14 mouse cellular contexts compared by ENCODE assay signal in genomic region chr15:96933451-96933850, GRCm38 (mm10).
DNase-seq lines count a peak whose midpoint lies in the region; ATAC-seq and TF ChIP-seq lines count a peak whose summit lies in the region.
"Had no signal": no experiment of that assay in that cellular context is flagged by ENCODE, and none has a peak within 500 bp of the region (broad histone marks: within the 10 kb centered on the region; RNA-seq: fewer than 3 reads in every experiment).

No protein-coding gene starts in this region.

- no peaks in the 10 kb centered on the region for H3K9me3 ChIP-seq in heart, embryonic 10.5 days
- no peaks in the 10 kb centered on the region for H3K9me3 ChIP-seq in embryonic facial prominence, embryonic 15.5 days (replicated peaks)

- no peak overlapping the region for H3K4me3 ChIP-seq in heart, embryonic 10.5 days
- no peak overlapping the region for H3K4me3 ChIP-seq in embryonic facial prominence, embryonic 15.5 days (replicated peaks)
- no peak overlapping the region for H3K4me3 ChIP-seq in lung, adult 2 months (replicated peaks; ENCODE audit: extremely low read depth, low read depth, low read length)

- WGBS in heart, embryonic 10.5 days, result 62% methylated on average over 3 of the region's 3 CpGs
- 25% methylated on average over 3 of the region's 3 CpGs for WGBS in embryonic facial prominence, embryonic 15.5 days
- 36% methylated on average over 3 of the region's 3 CpGs for WGBS in lung, adult 2 months

- H3K4me2 ChIP-seq in embryonic facial prominence, embryonic 15.5 days (replicated peaks), result no peak overlapping the region

- no peak overlapping the region; the same call in 1 of the 2 replicates for H3K27ac ChIP-seq in heart, embryonic 10.5 days
- H3K27ac ChIP-seq in embryonic facial prominence, embryonic 15.5 days (replicated peaks), result 0 out of 2 replicates have a peak overlapping the region, but pooled peaks have one; percentile 22

- peaks cover 17% of the 10 kb centered on the region for H3K4me1 ChIP-seq in heart, embryonic 10.5 days
- peaks cover 10% of the 10 kb centered on the region for H3K4me1 ChIP-seq in embryonic facial prominence, embryonic 15.5 days
- no peaks in the 10 kb centered on the region for H3K4me1 ChIP-seq in lung, adult 2 months (ENCODE audit: control insufficient read depth, insufficient read depth, low read length)

- no peak overlapping the region for H3K9ac ChIP-seq in embryonic facial prominence, embryonic 15.5 days

- peak; percentile 19 for DNase-seq in heart, adult 8-10 months (ENCODE audit: low spot score)
- DNase-seq in heart, embryonic 10.5 days (ENCODE audit: low spot score), result no peak
- DNase-seq in Muller cell, postnatal 12 days (ENCODE audit: inconsistent ontology term), result peak; percentile 58
- DNase-seq in left cerebral cortex, adult 18-20 months (ENCODE audit: low spot score in 2 of 2), result peak; percentile 44 to 49
- no peak for DNase-seq in lung, postnatal 36 days
- DNase-seq in lung, adult 2 months, result no peak
- DNase-seq: adrenal gland, postnatal 25 days; cerebellum, adult 11 months; embryo, embryonic 11 days; kidney, postnatal 4 days; lung, adult 18-20 months had no signal

- no peak for ATAC-seq in embryonic facial prominence, embryonic 15.5 days (ENCODE audit: insufficient number of reproducible peaks, low FRiP score, low TSS enrichment, low read depth)
- ATAC-seq: inflammation-experienced regulatory T-cells, adult 6 months; Patski had no signal

- no peaks in the 10 kb centered on the region for H3K27me3 ChIP-seq in heart, embryonic 10.5 days (ENCODE audit: insufficient read depth, poor library complexity, severe bottlenecking)
- 0 out of 2 replicates have a peak, but pooled peaks cover 3% of the 10 kb centered on the region for H3K27me3 ChIP-seq in embryonic facial prominence, embryonic 15.5 days
- H3K27me3 ChIP-seq: Patski had no signal

- no peaks in the 10 kb centered on the region for H3K36me3 ChIP-seq in heart, embryonic 10.5 days
- no peaks in the 10 kb centered on the region for H3K36me3 ChIP-seq in embryonic facial prominence, embryonic 15.5 days

- TF ChIP-seq POLR2A in lung, adult 2 months (IDR thresholded peaks at IDR 0.05; ENCODE audit: borderline replicate concordance, extremely low read depth, low read depth, low read length), result no peak

- TF ChIP-seq CTCF in lung, adult 2 months (IDR thresholded peaks at IDR 0.05; ENCODE audit: insufficient read depth, low read length), result no peak

Comparison
In these comparisons a context has a peak if more than half of its experiments do, and no peak if none do; other contexts are left out.
1. DNase-seq: peak in heart, adult 8-10 months (single experiment), Muller cell, postnatal 12 days (single experiment) and left cerebral cortex, adult 18-20 months (2 of 2); none in heart, embryonic 10.5 days (single experiment), lung, postnatal 36 days (single experiment) and lung, adult 2 months (single experiment).